Mouse (Mus musculus): ENCODE data around the gene Btnl6.

- TF ChIP-seq POLR2A (IDR thresholded peaks at IDR 0.05; ENCODE audit: extremely low read depth, insufficient read depth, low read length): no peak
- no peak for TF ChIP-seq CTCF (IDR thresholded peaks at IDR 0.05; ENCODE audit: extremely low read depth, insufficient read depth, low read length)
Observed at GRCm38 (mm10) chr17:34517252-34517651, at the start of gene Btnl6.

Data from cortical plate, adult 2 months (tissue).